Mouse (Mus musculus): ENCODE results near the gene Vstm2l.

DNA sequence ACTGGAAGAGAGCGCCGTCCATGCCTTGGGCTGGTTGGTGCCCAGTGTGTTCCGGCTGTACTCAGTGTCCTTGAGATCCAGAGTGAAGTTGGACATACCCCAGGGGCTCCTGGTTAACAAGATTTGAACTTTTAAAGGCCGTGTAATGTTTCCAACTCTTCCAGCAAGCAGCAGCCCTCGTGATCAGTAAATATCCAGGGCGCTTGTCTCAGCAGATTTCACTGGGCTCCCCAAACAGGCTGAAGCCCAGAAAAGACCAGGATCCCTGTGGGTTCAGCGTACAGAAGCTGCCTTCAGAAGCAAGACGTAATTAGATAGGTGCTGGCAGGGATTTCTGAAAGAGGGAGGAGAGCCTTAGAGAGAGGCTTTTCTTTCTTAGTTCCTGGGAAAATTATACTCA lies 39.3 kb upstream of the Vstm2l start:
- no peak for TF ChIP-seq POLR2A (IDR thresholded peaks at IDR 0.05; ENCODE audit: insufficient read depth, low read length)
- TF ChIP-seq CTCF (IDR thresholded peaks at IDR 0.05; ENCODE audit: low read depth, low read length), result no peak
- TF ChIP-seq EP300 (IDR thresholded peaks at IDR 0.05; ENCODE audit: insufficient read depth, low read depth, low read length), result no peak

Data from ES-Bruce4 (cell line).